Mouse (Mus musculus) hindbrain, postnatal 0 days (tissue): ENCODE measurements around the gene Olfr569. TPM values are rescaled to one million over a fixed set of nuclear protein-coding genes. Genes with fewer than 3 reads are reported as not detected.

Experiments
- ATAC-seq: fragments of 200-750 bp; cut with Nextera tagmentation; 2 replicates; pipeline ENCODE4 v1.8.0; 2017; ENCODE audit warnings: mild to moderate bottlenecking, moderate TSS enrichment, moderate library complexity
- DNase-seq: peaks from one replicate; pipeline ENCODE4 v3.0.0-alpha.2; 2015; ENCODE audit warnings: low spot score
- H3K27ac ChIP-seq: fragments of 300-500 bp; sonication (generic); 2 replicates; pipeline ENCODE4 v1.5.1; 2014; ENCODE audit warnings: mild to moderate bottlenecking
- H3K27me3 ChIP-seq: fragments of 300-500 bp; sonication (generic); 2 replicates; pipeline ENCODE4 v1.6.1; 2014; ENCODE audit warnings: low read length, mixed read lengths; ENCODE audit not compliant: insufficient read depth
- H3K36me3 ChIP-seq: fragments of 300-500 bp; sonication (generic); 2 replicates; pipeline ENCODE4 v1.6.1; 2014; ENCODE audit warnings: low read length, mixed read lengths; ENCODE audit not compliant: insufficient read depth
- H3K4me1 ChIP-seq: fragments of 300-500 bp; sonication (generic); 2 replicates; pipeline ENCODE4 v1.6.1; 2014; ENCODE audit warnings: antibody characterized with exemption, low read length, mixed read lengths; ENCODE audit not compliant: insufficient read depth
- H3K4me2 ChIP-seq: fragments of 300-500 bp; sonication (generic); 2 replicates; pipeline ENCODE4 v1.6.1; 2014; ENCODE audit warnings: low read depth, mild to moderate bottlenecking, low read length, moderate library complexity, mixed read lengths
- H3K4me3 ChIP-seq: fragments of 300-500 bp; sonication (generic); 2 replicates; pipeline ENCODE4 v1.5.1; 2014; ENCODE audit warnings: low read length
- H3K9ac ChIP-seq: fragments of 300-500 bp; sonication (generic); replicated peaks from 2 replicates; pipeline ENCODE4 v1.6.1; 2014; ENCODE audit warnings: mild to moderate bottlenecking, low read length, moderate library complexity, mixed read lengths
- H3K9me3 ChIP-seq: fragments of 300-500 bp; sonication (generic); 2 replicates; pipeline ENCODE4 v1.6.1; 2016; ENCODE audit warnings: low read length, mixed read lengths
- CTCF ChIP-seq: IDR thresholded peaks from 2 replicates; pipeline ENCODE4 v1.5.1; 2016; ENCODE audit warnings: antibody characterized with exemption, control low read depth, low read depth
- WGBS: fragments of 180-500 bp; shearing (Covaris S2); extraction: QIAGEN DNeasy Blood & Tissue Kit; methylation state at CpG from one replicate; pipeline ENCODE4 v1.1.7; 2014; 5-methylcytosine and 5-hydroxymethylcytosine counted together
- polyA plus RNA-seq: library from polyadenylated mRNA; unstranded; fragments of >200 nt; fragmentation: Nextera tagmentation; extraction: Ambion mirVana; gene quantifications from 2 replicates; pipeline ENCODE4 v1.2.1, GENCODE M21; 2015
- total RNA-seq: library from RNA; depleted of rRNA; stranded (reverse); fragments of >200 nt; gene quantifications from 2 replicates; pipeline ENCODE4 v1.2.3, GENCODE M21; 2014; rRNA removed

The Olfr569 gene
- total and polyA plus RNA-seq, 2 experiments from 2014 or later: not detected

GRCm38 (mm10) chr7:102876822-102877221, 13.9 kb downstream of the Olfr569 start, which contains the start of gene Olfr568:
Gene Olfr568 (plus strand): TSS chr7:102877122.
- H3K27me3 ChIP-seq: no peaks in the 10 kb centered on the region
- no peak within 1 kb of the TSS for H3K4me2 ChIP-seq
- DNase-seq (no peak), ATAC-seq (no peak)
- no peak within 1 kb of the TSS for H3K4me3 ChIP-seq
- H3K27ac ChIP-seq: no peak within 1 kb of the TSS
- no peak for TF ChIP-seq CTCF
- no peaks in the 10 kb centered on the region for H3K4me1 ChIP-seq
- no peak within 1 kb of the TSS for H3K9ac ChIP-seq
- no peaks in the 10 kb centered on the region for H3K9me3 ChIP-seq
- no peaks in the 10 kb centered on the region for H3K36me3 ChIP-seq

GRCm38 (mm10) chr7:102858665-102859064, 32.0 kb downstream of the Olfr569 start, which contains the start of gene Olfr566:
Gene Olfr566 (minus strand): TSS chr7:102858765.
- H3K36me3 ChIP-seq: no peaks in the 10 kb centered on the region
- no peak within 1 kb of the TSS for H3K4me2 ChIP-seq
- ATAC-seq: no peak
- no peak within 1 kb of the TSS for H3K27ac ChIP-seq
- 89% methylated on average over 1 of the region's 1 CpGs for WGBS
- no peak within 1 kb of the TSS for H3K9ac ChIP-seq
- no peak for DNase-seq
- no peaks in the 10 kb centered on the region for H3K27me3 ChIP-seq
- H3K4me1 ChIP-seq: no peaks in the 10 kb centered on the region
- H3K9me3 ChIP-seq: no peaks in the 10 kb centered on the region
- H3K4me3 ChIP-seq: no peak within 1 kb of the TSS
- no peak for TF ChIP-seq CTCF

GRCm38 (mm10) chr7:102855807-102856206, 34.9 kb downstream of the Olfr569 start:
- no peak overlapping the region for H3K9ac ChIP-seq
- no peak overlapping the region for H3K4me3 ChIP-seq
- no peaks in the 10 kb centered on the region for H3K27me3 ChIP-seq
- no peak for ATAC-seq
- no peak for DNase-seq
- TF ChIP-seq CTCF: no peak
- no peaks in the 10 kb centered on the region for H3K9me3 ChIP-seq
- no peaks in the 10 kb centered on the region for H3K4me1 ChIP-seq
- H3K36me3 ChIP-seq: no peaks in the 10 kb centered on the region
- no peak overlapping the region for H3K27ac ChIP-seq
- H3K4me2 ChIP-seq: no peak overlapping the region

Other genes with a start within 250 kb of the Olfr569 start
- not detected in 2 replicates for gene Olfr555, start 232.1 kb downstream of the Olfr569 start, total RNA-seq
- not detected in 2 replicates for gene Olfr555, start 232.1 kb downstream of the Olfr569 start, polyA plus RNA-seq
- gene Olfr556, start 226.0 kb downstream of the Olfr569 start, total RNA-seq: not detected in 2 replicates
- not detected in 2 replicates for gene Olfr556, start 226.0 kb downstream of the Olfr569 start, polyA plus RNA-seq
- 2.2 TPM in 2 replicates for gene Trim68, start 203.6 kb downstream of the Olfr569 start, total RNA-seq
- gene Trim68, start 203.6 kb downstream of the Olfr569 start, polyA plus RNA-seq: 5.3 and 6.5 TPM in 2 replicates
- gene Olfr557, start 195.0 kb downstream of the Olfr569 start, total RNA-seq: not detected in 2 replicates
- gene Olfr557, start 195.0 kb downstream of the Olfr569 start, polyA plus RNA-seq: not detected in 2 replicates
- 0.11 TPM in 1 of 2 replicates, not detected in the other for gene Olfr558, start 188.7 kb downstream of the Olfr569 start, total RNA-seq
- gene Olfr558, start 188.7 kb downstream of the Olfr569 start, polyA plus RNA-seq: 0.23 TPM in 1 of 2 replicates, not detected in the other
- gene Olfr33, start 171.8 kb downstream of the Olfr569 start, total RNA-seq: not detected in 2 replicates
- gene Olfr33, start 171.8 kb downstream of the Olfr569 start, polyA plus RNA-seq: not detected in 2 replicates
- gene Olfr559, start 163.4 kb downstream of the Olfr569 start, total RNA-seq: not detected in 2 replicates
- not detected in 2 replicates for gene Olfr559, start 163.4 kb downstream of the Olfr569 start, polyA plus RNA-seq
- gene Olfr560, start 131.5 kb downstream of the Olfr569 start, total RNA-seq: not detected in 2 replicates
- not detected in 2 replicates for gene Olfr560, start 131.5 kb downstream of the Olfr569 start, polyA plus RNA-seq
- 0.78 TPM in 1 of 2 replicates, not detected in the other for gene Olfr78, start 131.4 kb downstream of the Olfr569 start, total RNA-seq
- 0.10 and 0.15 TPM in 2 replicates for gene Olfr78, start 131.4 kb downstream of the Olfr569 start, polyA plus RNA-seq
- gene Olfr561, start 119.7 kb downstream of the Olfr569 start, total RNA-seq: not detected in 2 replicates
- gene Olfr561, start 119.7 kb downstream of the Olfr569 start, polyA plus RNA-seq: not detected in 2 replicates
- gene Olfr564, start 87.4 kb downstream of the Olfr569 start, total RNA-seq: not detected in 2 replicates
- gene Olfr564, start 87.4 kb downstream of the Olfr569 start, polyA plus RNA-seq: not detected in 2 replicates
- not detected in 2 replicates for gene Olfr566, start 32.1 kb downstream of the Olfr569 start, total RNA-seq
- gene Olfr566, start 32.1 kb downstream of the Olfr569 start, polyA plus RNA-seq: not detected in 2 replicates
- gene Olfr568, start 13.8 kb downstream of the Olfr569 start, total RNA-seq: not detected in 2 replicates
- gene Olfr568, start 13.8 kb downstream of the Olfr569 start, polyA plus RNA-seq: not detected in 2 replicates
- gene Olfr570, start 3.7 kb upstream of the Olfr569 start, total RNA-seq: not detected in 2 replicates
- gene Olfr570, start 3.7 kb upstream of the Olfr569 start, polyA plus RNA-seq: not detected in 2 replicates
- gene Olfr571, start 26.7 kb upstream of the Olfr569 start, total RNA-seq: not detected in 2 replicates
- gene Olfr571, start 26.7 kb upstream of the Olfr569 start, polyA plus RNA-seq: not detected in 2 replicates
- not detected in 2 replicates for gene Olfr572, start 33.5 kb upstream of the Olfr569 start, total RNA-seq
- not detected in 2 replicates for gene Olfr572, start 33.5 kb upstream of the Olfr569 start, polyA plus RNA-seq
- not detected in 2 replicates for gene Olfr573-ps1, start 51.7 kb upstream of the Olfr569 start, total RNA-seq
- gene Olfr573-ps1, start 51.7 kb upstream of the Olfr569 start, polyA plus RNA-seq: not detected in 2 replicates
- gene Olfr574, start 57.6 kb upstream of the Olfr569 start, total RNA-seq: not detected in 2 replicates
- not detected in 2 replicates for gene Olfr574, start 57.6 kb upstream of the Olfr569 start, polyA plus RNA-seq
- gene Olfr575, start 67.9 kb upstream of the Olfr569 start, total RNA-seq: not detected in 2 replicates
- not detected in 2 replicates for gene Olfr575, start 67.9 kb upstream of the Olfr569 start, polyA plus RNA-seq
- not detected in 2 replicates for gene Olfr576, start 71.8 kb upstream of the Olfr569 start, total RNA-seq
- gene Olfr576, start 71.8 kb upstream of the Olfr569 start, polyA plus RNA-seq: not detected in 2 replicates
- not detected in 2 replicates for gene Olfr577, start 85.1 kb upstream of the Olfr569 start, total RNA-seq
- gene Olfr577, start 85.1 kb upstream of the Olfr569 start, polyA plus RNA-seq: not detected in 2 replicates
- gene Olfr578, start 98.4 kb upstream of the Olfr569 start, total RNA-seq: not detected in 2 replicates
- gene Olfr578, start 98.4 kb upstream of the Olfr569 start, polyA plus RNA-seq: not detected in 2 replicates
- gene Olfr582, start 147.1 kb upstream of the Olfr569 start, total RNA-seq: not detected in 2 replicates
- gene Olfr582, start 147.1 kb upstream of the Olfr569 start, polyA plus RNA-seq: not detected in 2 replicates
- gene Olfr583, start 160.4 kb upstream of the Olfr569 start, total RNA-seq: not detected in 2 replicates
- gene Olfr583, start 160.4 kb upstream of the Olfr569 start, polyA plus RNA-seq: not detected in 2 replicates
- gene Olfr584, start 191.0 kb upstream of the Olfr569 start, total RNA-seq: not detected in 2 replicates
- gene Olfr584, start 191.0 kb upstream of the Olfr569 start, polyA plus RNA-seq: not detected in 2 replicates
- not detected in 2 replicates for gene Olfr585, start 206.8 kb upstream of the Olfr569 start, total RNA-seq
- gene Olfr585, start 206.8 kb upstream of the Olfr569 start, polyA plus RNA-seq: not detected in 2 replicates
- gene Olfr586, start 234.8 kb upstream of the Olfr569 start, total RNA-seq: not detected in 2 replicates
- not detected in 2 replicates for gene Olfr586, start 234.8 kb upstream of the Olfr569 start, polyA plus RNA-seq
- gene Olfr588-ps1, start 250.0 kb upstream of the Olfr569 start, total RNA-seq: not detected in 2 replicates
- not detected in 2 replicates for gene Olfr588-ps1, start 250.0 kb upstream of the Olfr569 start, polyA plus RNA-seq